Comparison of ENCODE assay signal across 17 mouse cellular contexts in genomic region chr12:83451850-83452249, GRCm38 (mm10). TPM values are rescaled to one million over a fixed set of nuclear protein-coding genes. Genes with fewer than 3 reads are reported as not detected.
A peak's percentile ranks its signal among the peaks of the same experiment; 100 is the strongest.
DNase-seq lines count a peak whose midpoint lies in the region; ATAC-seq lines count a peak whose summit lies in the region.
"Had no signal": no experiment of that assay in that cellular context is flagged by ENCODE, and none has a peak within 500 bp of the region (broad histone marks: within the 10 kb centered on the region; RNA-seq: fewer than 3 reads in every experiment).

No protein-coding gene starts in this region.

- H3K4me3 ChIP-seq in liver, embryonic 16.5 days (ENCODE audit: low read depth, low read length): no peak overlapping the region
- no peak overlapping the region for H3K4me3 ChIP-seq in neural tube, embryonic 15.5 days (replicated peaks)
- H3K4me3 ChIP-seq: forebrain, embryonic 13.5 days; limb, embryonic 13.5 days; neural tube, embryonic 13.5 days had no signal

- H3K4me2 ChIP-seq in liver, embryonic 16.5 days (ENCODE audit: low read depth, low read length): no peak overlapping the region
- no peak overlapping the region for H3K4me2 ChIP-seq in neural tube, embryonic 15.5 days
- H3K4me2 ChIP-seq: forebrain, embryonic 13.5 days; limb, embryonic 13.5 days; lung, embryonic 14.5 days; neural tube, embryonic 13.5 days had no signal

- ATAC-seq in liver, embryonic 16.5 days (ENCODE audit: low read depth): peak; percentile 25; the same call in 1 of the 2 replicates
- no peak for ATAC-seq in neural tube, embryonic 15.5 days (ENCODE audit: low FRiP score)
- ATAC-seq: forebrain, embryonic 13.5 days; hindbrain, embryonic 16.5 days had no signal

- H3K27ac ChIP-seq in liver, embryonic 16.5 days (ENCODE audit: low read length): no peak overlapping the region
- H3K27ac ChIP-seq in neural tube, embryonic 15.5 days (replicated peaks): no peak overlapping the region
- H3K27ac ChIP-seq: forebrain, embryonic 13.5 days; limb, embryonic 13.5 days; neural tube, embryonic 13.5 days had no signal

- peaks cover 8% of the 10 kb centered on the region; the same call in 1 of the 2 replicates for H3K4me1 ChIP-seq in liver, embryonic 16.5 days (ENCODE audit: control insufficient read depth, low read depth, low read length)
- no peaks in the 10 kb centered on the region for H3K4me1 ChIP-seq in neural tube, embryonic 15.5 days
- H3K4me1 ChIP-seq: forebrain, embryonic 13.5 days had no signal

- no peaks in the 10 kb centered on the region for H3K9me3 ChIP-seq in liver, embryonic 16.5 days (replicated peaks; ENCODE audit: control insufficient read depth, low read length)
- H3K9me3 ChIP-seq in neural tube, embryonic 15.5 days (replicated peaks): no peaks in the 10 kb centered on the region
- H3K9me3 ChIP-seq: forebrain, embryonic 13.5 days; limb, embryonic 13.5 days; neural tube, embryonic 13.5 days had no signal

- 60% methylated on average over 8 of the region's 8 CpGs for WGBS in liver, embryonic 16.5 days (ENCODE audit: insufficient replicate concordance)
- WGBS in neural tube, embryonic 15.5 days: 72% methylated on average over 8 of the region's 8 CpGs

- no peaks in the 10 kb centered on the region for H3K36me3 ChIP-seq in liver, embryonic 16.5 days (ENCODE audit: control insufficient read depth, insufficient read depth)
- no peaks in the 10 kb centered on the region for H3K36me3 ChIP-seq in neural tube, embryonic 15.5 days
- H3K36me3 ChIP-seq: limb, embryonic 13.5 days; neural tube, embryonic 13.5 days had no signal

- peak; percentile 41 for DNase-seq in kidney, adult 11 months
- no peak for DNase-seq in kidney, postnatal 10 days
- no peak for DNase-seq in liver
- peak; percentile 64 for DNase-seq in kidney, adult 9 months
- peak; percentile 63 for DNase-seq in yolk sac, embryonic 10.5 days (ENCODE audit: low spot score)
- DNase-seq: cerebellum, adult 9-10 months; gastrocnemius, postnatal 10 days; lung, embryonic 14.5 days; lung, postnatal 36 days; thymus, postnatal 25 days had no signal

- peaks cover 3% of the 10 kb centered on the region; the same call in 1 of the 2 replicates for H3K27me3 ChIP-seq in liver, embryonic 16.5 days (ENCODE audit: control insufficient read depth, insufficient read depth, low read depth, low read length)
- H3K27me3 ChIP-seq in neural tube, embryonic 15.5 days (replicated peaks): no peaks in the 10 kb centered on the region
- H3K27me3 ChIP-seq: CH12.LX; forebrain, embryonic 13.5 days; neural tube, embryonic 13.5 days had no signal

- H3K9ac ChIP-seq in liver, embryonic 16.5 days (ENCODE audit: low read depth, low read length): no peak overlapping the region
- no peak overlapping the region for H3K9ac ChIP-seq in neural tube, embryonic 15.5 days (replicated peaks)
- H3K9ac ChIP-seq: forebrain, embryonic 13.5 days; limb, embryonic 13.5 days; lung, embryonic 14.5 days; neural tube, embryonic 13.5 days had no signal

RNA-seq across cellular contexts. Expression of gene Dpf3, which starts 35.7 kb away (rescaled TPM):
- polyA plus RNA-seq in liver, embryonic 16.5 days (2015; fragmentation: Nextera tagmentation; extraction: Ambion mirVana): 7.1 and 7.8 TPM in 2 replicates
- 14.0 and 15.5 TPM in 2 replicates for polyA plus RNA-seq in neural tube, embryonic 15.5 days (2015; fragmentation: Nextera tagmentation; extraction: Ambion mirVana)

Comparison
In these comparisons a context has a peak if more than half of its experiments do, and no peak if none do; other contexts are left out.
1. DNase-seq: peak in kidney, adult 11 months (single experiment), kidney, adult 9 months (single experiment) and yolk sac, embryonic 10.5 days (single experiment); none in kidney, postnatal 10 days (single experiment) and liver (single experiment).